Mouse (Mus musculus): ENCODE data around the gene Gm45233.

- TF ChIP-seq CTCF (IDR thresholded peaks at IDR 0.05; ENCODE audit: control insufficient read depth, insufficient read depth, low read length) (no peak), POLR2A (IDR thresholded peaks at IDR 0.05; ENCODE audit: borderline replicate concordance, control insufficient read depth, low read depth, low read length) (no peak)
Observed at GRCm38 (mm10) chr7:43449811-43450210, 5.9 kb downstream of the Gm45233 start.

Data from bone marrow, adult 2 months (tissue).